Mouse (Mus musculus) E14TG2a.4 (cell line): Measurements from ENCODE around the gene Crx.

Experiments
- CTCF ChIP-seq: conservative IDR thresholded peaks from 2 replicates; pipeline ENCODE4 v1.5.1; 2014; ENCODE audit warnings: low read length
- NANOG ChIP-seq: IDR thresholded peaks from 2 replicates; pipeline ENCODE4 v1.6.1; 2014; ENCODE audit warnings: borderline replicate concordance, low read length, mixed read lengths

DNA sequence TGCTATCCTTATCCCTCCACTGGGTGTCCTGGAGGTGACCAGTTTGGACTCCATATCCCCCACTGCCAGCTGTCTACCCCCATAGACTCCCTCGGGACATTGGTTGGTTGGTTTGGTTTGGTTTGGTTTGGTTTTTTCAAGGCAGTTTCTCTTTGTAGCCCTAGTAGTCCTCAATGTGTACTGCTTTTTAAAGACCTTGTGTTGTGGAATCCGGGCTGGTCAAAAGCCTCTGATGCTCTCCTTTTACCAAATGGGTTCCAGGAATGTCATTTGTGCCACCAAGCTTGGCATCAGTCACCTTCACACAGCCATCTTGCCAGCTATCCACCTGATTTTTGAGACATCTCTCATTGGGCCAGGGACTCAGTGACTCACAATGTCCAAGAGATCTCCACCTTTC is 35.0 kb upstream of the Crx start:
- TF ChIP-seq CTCF (no peak), NANOG (no peak)
